Mouse (Mus musculus): Measurements from ENCODE around the gene Chmp3. TPM values are rescaled to one million over a fixed set of nuclear protein-coding genes. Genes with fewer than 3 reads are reported as not detected.

Gene Chmp3
- polyA plus RNA-seq (2016; fragmentation: Nextera tagmentation; extraction: Ambion mirVana): 44.7 and 49.1 TPM in 2 replicates

DNA sequence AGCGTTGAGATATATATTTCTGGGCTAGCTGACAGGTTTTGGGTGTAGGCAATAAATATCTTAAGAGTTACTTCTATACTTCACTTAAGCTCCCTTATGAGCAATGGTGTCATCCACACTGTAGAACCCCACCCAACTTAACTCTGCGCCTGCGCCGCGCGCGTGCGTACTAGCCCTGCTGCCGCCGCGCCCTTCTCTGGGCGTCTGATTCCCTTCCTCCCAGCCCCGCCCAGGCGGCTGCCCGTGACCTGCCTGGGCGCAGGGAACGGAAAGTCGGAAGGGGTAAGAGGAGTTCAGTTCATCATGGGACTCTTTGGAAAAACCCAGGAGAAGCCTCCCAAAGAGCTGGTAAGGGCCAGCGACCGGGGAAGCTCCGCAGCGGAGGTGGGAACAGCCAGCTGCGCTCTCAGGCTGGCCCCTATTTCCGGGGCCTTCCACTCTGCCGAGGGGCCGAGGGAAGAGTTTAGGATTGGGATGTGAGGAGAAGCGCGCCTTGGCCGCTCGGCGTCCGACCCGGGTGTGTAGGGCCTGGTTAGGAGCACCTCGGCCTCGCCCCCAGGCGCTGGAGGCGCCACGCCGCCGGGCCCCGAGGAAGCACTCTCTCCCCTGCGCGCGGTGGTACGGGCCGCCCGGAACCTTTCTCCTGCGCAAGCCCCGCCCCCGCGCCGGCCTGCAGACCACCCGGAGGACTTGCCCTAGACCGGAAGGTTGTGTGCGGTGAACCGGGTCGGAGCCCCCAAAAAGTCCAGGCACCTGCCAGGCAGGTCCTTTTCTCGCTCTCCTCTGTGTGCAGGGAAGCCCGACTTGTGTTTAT lies at the start of gene Chmp3:
Gene Chmp3, plus strand, starts transcription at position 112 of the 814 bp plus-strand sequence.
- Histone ChIP-seq H3K4me1 (no peaks in the 10 kb centered on the region), H3K36me3 (peaks cover 2% of the 10 kb centered on the region; the same call in 1 of the 2 replicates), H3K4me3 (peak within 1 kb of the TSS; percentile 77), H3K9me3 (replicated peaks) (no peaks in the 10 kb centered on the region), H3K27ac (peak within 1 kb of the TSS; percentile 100), H3K27me3 (ENCODE audit: low read depth, poor library complexity, severe bottlenecking) (no peaks in the 10 kb centered on the region)
- peak; percentile 96 for DNase-seq (ENCODE audit: low spot score)
- whole genome bisulfite sequencing: under 1% methylated on average over 59 of the region's 59 CpGs

DNA sequence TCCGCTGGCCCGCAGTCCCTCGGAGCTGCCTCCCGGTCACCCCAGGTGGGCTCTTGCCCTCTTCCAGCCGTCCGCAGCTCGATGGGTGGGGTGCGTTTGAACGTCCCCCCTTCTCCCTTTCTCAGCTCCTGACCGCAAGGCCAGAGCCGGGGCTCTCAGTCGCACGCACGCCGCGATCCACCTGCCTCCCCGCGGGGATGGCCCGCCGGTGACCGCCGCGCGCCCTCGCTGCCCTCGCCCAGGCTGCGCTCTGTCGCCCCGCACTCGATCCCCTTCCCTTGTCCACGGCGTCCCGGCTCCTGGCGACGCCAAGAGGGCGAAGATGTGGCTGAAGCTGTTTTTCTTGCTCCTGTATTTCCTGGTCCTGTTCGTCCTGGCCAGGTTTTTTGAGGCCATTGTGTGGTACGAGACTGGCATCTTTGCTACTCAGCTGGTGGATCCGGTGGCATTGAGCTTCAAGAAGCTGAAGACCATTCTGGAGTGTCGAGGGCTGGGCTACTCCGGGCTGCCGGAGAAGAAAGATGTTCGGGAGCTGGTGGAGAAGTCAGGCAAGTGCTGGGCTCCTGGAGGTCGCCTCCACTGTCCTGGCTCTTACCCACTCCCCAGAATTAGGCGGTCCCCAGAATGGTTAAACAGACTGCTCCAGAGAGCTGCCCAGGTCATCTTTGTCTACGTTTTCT lies 49.1 kb upstream of the Chmp3 start:
- Histone ChIP-seq H3K27me3 (ENCODE audit: low read depth, poor library complexity, severe bottlenecking) (no peaks in the 10 kb centered on the region), H3K27ac (peak overlapping the region; percentile 99), H3K36me3 (peaks cover 9% of the 10 kb centered on the region; the same call in 1 of the 2 replicates), H3K4me1 (peaks cover 22% of the 10 kb centered on the region), H3K4me3 (peak overlapping the region; percentile 92), H3K9me3 (replicated peaks) (no peaks in the 10 kb centered on the region)
- DNase-seq (ENCODE audit: low spot score): peak; percentile 77
- under 1% methylated on average over 44 of the region's 46 CpGs for WGBS

DNA sequence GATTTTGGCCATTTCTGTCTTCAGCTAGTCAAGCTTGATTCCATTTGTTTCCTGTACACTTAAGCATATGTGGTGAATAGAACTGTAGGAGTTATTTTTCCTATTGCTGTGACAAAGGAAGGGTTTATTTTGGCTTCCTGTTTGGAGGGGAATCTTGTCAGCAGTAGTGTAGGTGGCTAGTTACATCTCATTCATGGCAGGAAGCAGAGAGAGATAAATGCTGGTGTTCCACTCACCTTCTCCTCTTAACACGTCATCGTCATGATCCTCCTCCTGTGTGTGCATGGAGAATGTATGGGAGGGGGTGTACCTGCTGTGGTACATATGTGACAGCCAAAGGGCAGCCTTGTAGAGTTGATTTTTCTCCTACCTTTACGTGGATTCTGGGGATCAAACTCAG lies 43.0 kb upstream of the Chmp3 start:
- H3K4me3 ChIP-seq: no peak overlapping the region
- DNase-seq (ENCODE audit: low spot score): no peak
- no peaks in the 10 kb centered on the region for H3K9me3 ChIP-seq (replicated peaks)
- H3K27ac ChIP-seq: no peak overlapping the region
- H3K27me3 ChIP-seq (ENCODE audit: low read depth, poor library complexity, severe bottlenecking): no peaks in the 10 kb centered on the region
- H3K36me3 ChIP-seq: peaks cover 35% of the 10 kb centered on the region
- H3K4me1 ChIP-seq: peaks cover 5% of the 10 kb centered on the region
- 96% methylated on average over 3 of the region's 3 CpGs for WGBS

DNA sequence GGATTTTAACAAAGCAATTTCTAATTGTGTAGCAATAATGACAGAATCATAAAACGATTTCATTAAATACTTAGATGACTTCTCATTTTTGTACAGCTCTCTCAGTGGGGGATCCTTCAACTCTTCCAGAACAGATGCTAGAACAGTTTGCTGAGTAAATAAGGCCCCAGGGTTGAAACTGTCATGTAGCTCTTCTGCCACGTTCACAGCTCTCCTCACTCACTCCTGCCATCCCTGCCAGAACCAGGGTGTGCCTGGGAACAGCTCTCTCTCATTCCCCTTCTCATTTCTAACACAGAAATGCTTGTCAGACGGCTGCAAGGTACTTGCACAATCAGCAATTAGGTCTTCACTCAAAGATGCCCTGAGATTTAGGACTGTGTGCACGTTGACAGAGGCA lies 40.6 kb upstream of the Chmp3 start:
- WGBS: 76% methylated on average over 4 of the region's 4 CpGs
- Histone ChIP-seq H3K4me1 (no peaks in the 10 kb centered on the region), H3K27me3 (ENCODE audit: low read depth, poor library complexity, severe bottlenecking) (no peaks in the 10 kb centered on the region), H3K9me3 (replicated peaks) (no peaks in the 10 kb centered on the region), H3K36me3 (peaks cover 39% of the 10 kb centered on the region), H3K4me3 (no peak overlapping the region), H3K27ac (no peak overlapping the region)
- DNase-seq (ENCODE audit: low spot score): no peak

DNA sequence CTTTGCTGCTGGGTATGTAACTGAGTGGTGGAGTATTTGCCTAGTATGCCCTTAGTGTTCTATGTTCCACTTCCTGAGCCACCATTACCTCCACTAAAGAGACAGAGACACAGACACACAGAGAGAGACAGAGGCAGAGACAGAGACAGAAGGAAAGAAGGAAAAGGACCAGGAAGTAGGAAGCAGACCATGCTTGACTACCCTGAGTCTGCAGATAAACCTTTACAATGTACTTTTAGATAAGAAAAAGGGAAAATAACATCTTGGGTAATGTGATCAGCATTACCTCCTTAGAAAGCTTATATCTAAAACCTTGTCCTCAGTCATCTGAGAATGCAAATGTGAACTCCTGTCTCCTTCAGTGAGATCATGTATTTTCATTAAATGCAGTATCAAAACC lies 39.9 kb upstream of the Chmp3 start:
- Histone ChIP-seq H3K9me3 (replicated peaks) (no peaks in the 10 kb centered on the region), H3K36me3 (peaks cover 44% of the 10 kb centered on the region), H3K4me1 (no peaks in the 10 kb centered on the region), H3K27me3 (ENCODE audit: low read depth, poor library complexity, severe bottlenecking) (no peaks in the 10 kb centered on the region), H3K4me3 (no peak overlapping the region), H3K27ac (no peak overlapping the region)
- DNase-seq (ENCODE audit: low spot score): no peak

DNA sequence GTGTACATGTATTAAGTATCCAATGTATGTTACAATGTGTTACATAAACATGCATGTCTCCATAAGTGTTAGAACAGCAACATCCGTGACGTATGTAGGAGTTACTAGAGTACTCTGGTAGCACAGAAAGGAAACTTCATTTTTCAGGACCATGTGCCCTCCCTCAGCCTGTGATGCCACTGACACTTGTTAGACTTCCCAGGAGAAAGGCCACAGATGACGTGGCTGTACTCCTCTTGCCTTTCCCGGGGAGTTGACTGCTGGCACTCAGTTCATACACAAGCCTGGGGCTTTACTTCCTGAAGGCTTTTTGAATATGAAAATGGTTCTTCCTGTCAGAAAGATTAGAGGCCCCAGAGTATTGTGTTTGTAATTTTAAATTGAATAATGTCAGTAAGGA lies 39.5 kb upstream of the Chmp3 start:
- Histone ChIP-seq H3K27me3 (ENCODE audit: low read depth, poor library complexity, severe bottlenecking) (no peaks in the 10 kb centered on the region), H3K36me3 (peaks cover 49% of the 10 kb centered on the region), H3K4me3 (no peak overlapping the region), H3K9me3 (replicated peaks) (no peaks in the 10 kb centered on the region), H3K27ac (no peak overlapping the region), H3K4me1 (no peaks in the 10 kb centered on the region)
- no peak for DNase-seq (ENCODE audit: low spot score)
- WGBS: 95% methylated on average over 4 of the region's 4 CpGs

DNA sequence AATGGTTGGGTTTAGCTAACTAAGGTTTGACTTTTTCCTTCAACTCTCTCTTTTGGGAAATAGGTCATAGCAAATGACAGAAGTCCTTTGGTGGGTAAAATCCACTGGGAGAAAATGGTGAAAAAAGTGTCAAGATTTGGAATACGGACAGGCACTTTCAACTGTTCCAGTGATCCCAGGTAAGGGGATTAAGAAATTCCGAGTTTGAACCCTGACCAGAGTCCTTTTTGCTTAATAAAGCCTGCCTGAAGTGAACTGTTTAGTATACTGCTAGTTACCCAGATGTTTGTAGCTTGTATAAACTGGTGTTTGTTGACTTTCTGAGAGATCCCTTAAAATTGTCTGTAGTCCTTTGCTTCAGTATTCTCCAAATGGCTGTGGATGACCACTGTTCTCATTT lies 37.9 kb upstream of the Chmp3 start:
- H3K4me3 ChIP-seq: no peak overlapping the region
- WGBS: 82% methylated on average over 2 of the region's 2 CpGs
- H3K9me3 ChIP-seq (replicated peaks): no peaks in the 10 kb centered on the region
- no peaks in the 10 kb centered on the region for H3K27me3 ChIP-seq (ENCODE audit: low read depth, poor library complexity, severe bottlenecking)
- DNase-seq (ENCODE audit: low spot score): no peak
- no peaks in the 10 kb centered on the region for H3K4me1 ChIP-seq
- H3K36me3 ChIP-seq: peaks cover 52% of the 10 kb centered on the region
- H3K27ac ChIP-seq: no peak overlapping the region

DNA sequence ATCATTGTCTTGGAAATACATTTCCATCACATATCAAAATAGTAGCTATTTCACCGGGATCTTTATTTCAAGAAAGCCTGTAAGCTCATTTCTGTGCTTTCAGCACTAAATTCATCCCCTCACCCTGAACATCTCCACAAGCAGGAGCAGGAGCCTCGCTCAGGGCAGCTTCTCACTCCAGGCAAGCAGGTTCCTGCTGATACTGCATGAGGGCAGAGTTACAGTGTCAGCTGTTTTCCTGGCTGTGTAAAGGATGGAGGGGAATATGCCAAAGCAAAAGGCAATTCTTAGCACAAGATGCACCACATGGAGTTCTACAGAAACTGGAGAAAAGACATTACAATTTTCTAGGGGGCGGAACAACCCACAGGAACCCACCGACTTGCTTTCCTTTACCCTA lies 24.1 kb upstream of the Chmp3 start:
- 93% methylated on average over 4 of the region's 4 CpGs for WGBS
- Histone ChIP-seq H3K36me3 (no peaks in the 10 kb centered on the region), H3K9me3 (replicated peaks) (no peaks in the 10 kb centered on the region), H3K4me3 (no peak overlapping the region), H3K27ac (no peak overlapping the region), H3K4me1 (no peaks in the 10 kb centered on the region), H3K27me3 (ENCODE audit: low read depth, poor library complexity, severe bottlenecking) (no peaks in the 10 kb centered on the region)
- no peak for DNase-seq (ENCODE audit: low spot score)

DNA sequence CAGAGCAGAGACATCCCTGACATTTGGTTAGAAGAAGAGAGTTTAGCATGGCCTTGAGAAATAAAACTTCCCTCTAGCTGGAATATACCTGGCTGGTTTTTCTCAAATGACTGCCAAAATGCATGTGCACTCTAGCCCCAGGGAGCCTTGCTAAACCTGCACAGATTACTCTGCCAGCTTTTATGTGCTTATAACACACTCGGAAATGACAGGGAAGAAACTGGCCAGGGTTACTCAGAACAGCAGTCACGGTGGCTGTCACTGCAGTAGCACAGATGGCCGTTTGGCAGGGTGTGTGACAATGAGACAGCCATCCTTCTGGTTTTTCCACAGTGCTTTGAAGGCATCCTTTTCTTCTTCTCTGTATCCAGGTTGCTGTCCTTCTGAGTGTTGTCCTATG lies 18.0 kb upstream of the Chmp3 start:
- no peaks in the 10 kb centered on the region for H3K27me3 ChIP-seq (ENCODE audit: low read depth, poor library complexity, severe bottlenecking)
- H3K4me1 ChIP-seq: no peaks in the 10 kb centered on the region
- H3K27ac ChIP-seq: no peak overlapping the region
- H3K4me3 ChIP-seq: no peak overlapping the region
- 51% methylated on average over 3 of the region's 3 CpGs for WGBS
- H3K9me3 ChIP-seq (replicated peaks): no peaks in the 10 kb centered on the region
- no peak for DNase-seq (ENCODE audit: low spot score)
- H3K36me3 ChIP-seq: no peaks in the 10 kb centered on the region

DNA sequence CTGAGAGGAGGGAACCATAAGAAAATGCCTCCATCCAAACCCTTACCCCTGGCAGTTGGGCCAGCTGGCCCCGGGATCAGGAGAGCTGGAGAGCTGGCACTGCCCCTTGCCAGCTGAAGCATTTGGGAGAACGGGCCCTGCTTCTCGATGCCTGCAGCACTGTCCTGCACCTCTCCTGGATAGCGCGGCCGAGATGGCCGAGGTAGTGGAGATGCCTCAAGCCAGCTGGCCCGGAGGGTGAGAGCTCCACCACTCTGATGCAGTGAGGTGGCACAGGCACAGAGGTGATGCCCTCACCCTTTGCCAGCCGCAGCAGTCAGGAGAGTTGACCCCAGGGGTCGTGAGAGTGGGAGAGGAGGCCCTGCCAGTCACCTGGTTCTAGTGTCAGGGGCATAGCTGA lies 16.5 kb upstream of the Chmp3 start:
- H3K27ac ChIP-seq: no peak overlapping the region
- H3K4me3 ChIP-seq: no peak overlapping the region
- H3K36me3 ChIP-seq: no peaks in the 10 kb centered on the region
- no peaks in the 10 kb centered on the region for H3K27me3 ChIP-seq (ENCODE audit: low read depth, poor library complexity, severe bottlenecking)
- H3K4me1 ChIP-seq: no peaks in the 10 kb centered on the region
- 90% methylated on average over 10 of the region's 10 CpGs for WGBS
- no peak for DNase-seq (ENCODE audit: low spot score)
- H3K9me3 ChIP-seq (replicated peaks): no peaks in the 10 kb centered on the region

DNA sequence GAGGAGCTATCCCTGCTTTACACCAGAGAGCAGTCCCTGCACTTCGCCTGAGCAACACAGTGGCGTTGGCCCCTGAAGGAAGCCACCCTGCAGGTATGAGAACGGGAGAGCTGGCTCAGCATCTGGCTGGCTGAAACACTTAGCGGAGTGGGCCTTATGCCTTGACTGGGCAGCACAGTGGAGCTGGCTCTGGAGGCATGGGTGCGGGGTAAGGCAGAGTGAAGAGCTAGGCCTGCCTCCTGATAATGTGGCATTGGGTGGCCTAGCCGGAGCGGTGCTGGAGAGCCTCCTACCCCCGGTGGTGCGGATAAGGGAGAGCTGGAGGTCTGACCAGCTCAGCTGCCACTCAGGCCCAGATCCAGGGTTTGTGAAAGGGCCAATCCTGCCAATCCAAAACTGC lies 15.8 kb upstream of the Chmp3 start:
- no peaks in the 10 kb centered on the region for H3K4me1 ChIP-seq
- no peak overlapping the region for H3K27ac ChIP-seq
- 86% methylated on average over 9 of the region's 9 CpGs for WGBS
- H3K4me3 ChIP-seq: no peak overlapping the region
- H3K27me3 ChIP-seq (ENCODE audit: low read depth, poor library complexity, severe bottlenecking): no peaks in the 10 kb centered on the region
- no peak for DNase-seq (ENCODE audit: low spot score)
- H3K9me3 ChIP-seq (replicated peaks): no peaks in the 10 kb centered on the region
- H3K36me3 ChIP-seq: no peaks in the 10 kb centered on the region

DNA sequence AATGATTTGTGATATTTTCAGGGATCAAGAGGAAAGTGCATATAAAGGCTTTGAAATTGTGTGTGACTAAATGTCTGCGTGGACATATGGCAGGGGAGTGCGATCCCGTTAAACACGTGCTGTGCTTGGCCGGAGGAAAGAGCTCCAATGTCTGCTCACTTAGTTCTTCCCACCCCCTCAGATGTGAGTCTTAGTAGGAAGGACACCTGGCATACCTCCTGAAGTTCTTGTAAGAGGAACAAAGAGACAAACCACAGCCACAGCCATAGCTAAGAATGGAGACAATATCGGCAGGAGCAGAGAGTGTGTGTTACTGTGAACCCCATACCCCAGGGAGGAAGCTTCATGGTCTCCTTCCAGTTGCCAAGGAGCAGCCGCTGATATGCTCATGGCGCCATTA lies 13.4 kb upstream of the Chmp3 start:
- Histone ChIP-seq H3K36me3 (no peaks in the 10 kb centered on the region), H3K27ac (no peak overlapping the region), H3K27me3 (ENCODE audit: low read depth, poor library complexity, severe bottlenecking) (no peaks in the 10 kb centered on the region), H3K9me3 (replicated peaks) (no peaks in the 10 kb centered on the region), H3K4me1 (no peaks in the 10 kb centered on the region), H3K4me3 (no peak overlapping the region)
- WGBS: 89% methylated on average over 8 of the region's 8 CpGs
- DNase-seq (ENCODE audit: low spot score): no peak

DNA sequence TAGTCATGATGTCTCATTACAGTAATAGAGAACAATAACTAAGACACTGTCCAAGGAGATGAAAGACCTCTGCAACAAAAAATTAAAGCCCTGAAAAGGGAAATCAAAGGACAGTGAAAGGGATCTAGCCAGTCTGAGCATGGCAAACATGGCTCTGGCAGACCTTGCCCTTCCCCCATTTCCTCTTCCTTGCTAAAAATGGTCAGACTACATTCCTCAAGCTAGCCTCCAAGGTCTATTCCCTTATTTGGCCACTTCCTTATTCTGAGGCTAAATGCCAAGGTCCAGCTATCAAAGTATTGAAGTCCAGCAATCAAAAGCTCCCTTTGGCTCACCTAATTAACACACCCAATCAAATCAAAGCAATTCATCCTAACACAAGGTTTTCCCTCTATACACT lies 6.3 kb upstream of the Chmp3 start:
- Histone ChIP-seq H3K27ac (no peak overlapping the region), H3K4me1 (no peaks in the 10 kb centered on the region), H3K4me3 (no peak overlapping the region), H3K27me3 (ENCODE audit: low read depth, poor library complexity, severe bottlenecking) (no peaks in the 10 kb centered on the region), H3K9me3 (replicated peaks) (no peaks in the 10 kb centered on the region), H3K36me3 (no peaks in the 10 kb centered on the region)
- DNase-seq (ENCODE audit: low spot score): no peak

Data from limb, embryonic 10.5 days (tissue).